In the genomic region with DNA sequence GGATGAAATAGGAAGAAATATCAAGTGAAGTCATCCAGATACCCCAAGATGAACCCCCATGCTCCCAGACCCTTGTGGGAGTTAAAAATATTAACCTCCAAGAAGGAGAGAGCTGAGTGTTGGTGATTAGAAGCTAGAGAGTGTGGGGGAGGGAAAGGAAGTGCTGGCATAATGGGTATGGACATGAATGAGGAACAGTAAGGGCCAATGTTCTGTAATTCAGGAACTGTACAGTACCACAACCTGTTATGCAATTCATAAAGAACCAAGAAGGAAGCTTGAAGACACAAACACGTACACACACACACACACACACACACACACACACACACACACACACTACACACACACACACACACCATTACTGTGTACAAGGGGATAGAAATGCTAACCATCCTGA, we compare ENCODE assay signal across 21 mouse cellular contexts. TPM values are rescaled to one million over a fixed set of nuclear protein-coding genes. Genes with fewer than 3 reads are reported as not detected.
DNase-seq lines count a peak whose midpoint lies in the region; ATAC-seq and TF ChIP-seq lines count a peak whose summit lies in the region.
"Had no signal": no experiment of that assay in that cellular context is flagged by ENCODE, and none has a peak within 500 bp of the region (broad histone marks: within the 10 kb centered on the region; RNA-seq: fewer than 3 reads in every experiment).

No protein-coding gene starts in this region.

- H3K4me2 ChIP-seq in heart, embryonic 15.5 days: no peak overlapping the region
- H3K4me2 ChIP-seq: forebrain, embryonic 13.5 days; hindbrain, embryonic 13.5 days had no signal

- TF ChIP-seq CTCF in gastrocnemius, adult 2 months (IDR thresholded peaks at IDR 0.05): no peak

- no peak for ATAC-seq in heart, embryonic 15.5 days (replicated peaks; ENCODE audit: insufficient number of reproducible peaks, insufficient read depth, low FRiP score, low read depth)
- ATAC-seq in hematopoietic stem cell, adult 5-6 weeks (replicated peaks in 1 of 2; ENCODE audit: insufficient read depth in 1 of 2, low FRiP score in 2 of 2, low TSS enrichment in 1 of 2, low read depth in 1 of 2, poor library complexity in 2 of 2, severe bottlenecking in 2 of 2): peak; percentile 27 to 64; a peak in 1 of 4 replicates
- ATAC-seq in frontal cortex, adult (ENCODE audit: low TSS enrichment): no peak
- ATAC-seq: forebrain, embryonic 13.5 days; forebrain, postnatal 0 days; hindbrain, postnatal 0 days had no signal

- peaks cover 56% of the 10 kb centered on the region for H3K4me1 ChIP-seq in heart, embryonic 15.5 days (replicated peaks)
- H3K4me1 ChIP-seq: hindbrain, embryonic 13.5 days had no signal

- H3K9me3 ChIP-seq in heart, embryonic 15.5 days (replicated peaks): no peaks in the 10 kb centered on the region
- H3K9me3 ChIP-seq: embryonic facial prominence, embryonic 10.5 days; forebrain, embryonic 13.5 days; hindbrain, embryonic 13.5 days had no signal

- H3K27me3 ChIP-seq in heart, embryonic 15.5 days: no peaks in the 10 kb centered on the region
- H3K27me3 ChIP-seq: CH12.LX; forebrain, embryonic 13.5 days; hindbrain, embryonic 13.5 days had no signal

- H3K9ac ChIP-seq in heart, embryonic 15.5 days: no peak overlapping the region
- H3K9ac ChIP-seq: forebrain, embryonic 13.5 days; forebrain, postnatal 0 days; hindbrain, embryonic 13.5 days had no signal

- no peak overlapping the region for H3K4me3 ChIP-seq in gastrocnemius, adult 2 months
- H3K4me3 ChIP-seq in heart, embryonic 15.5 days: no peak overlapping the region
- H3K4me3 ChIP-seq: embryonic facial prominence, embryonic 10.5 days; forebrain, embryonic 13.5 days; hindbrain, embryonic 13.5 days had no signal

- WGBS in heart, embryonic 15.5 days: 100% methylated on average over 1 of the region's 1 CpGs

- peaks cover 6% of the 10 kb centered on the region for H3K36me3 ChIP-seq in heart, embryonic 15.5 days
- H3K36me3 ChIP-seq: embryonic facial prominence, embryonic 10.5 days; hindbrain, embryonic 13.5 days had no signal

- H3K27ac ChIP-seq in gastrocnemius, adult 2 months: peak overlapping the region; percentile 31; the same call in 1 of the 2 replicates
- H3K27ac ChIP-seq in heart, embryonic 15.5 days: peak overlapping the region; percentile 37; the same call in 1 of the 2 replicates
- H3K27ac ChIP-seq: embryonic facial prominence, embryonic 10.5 days; forebrain, embryonic 13.5 days; hindbrain, embryonic 13.5 days; hindbrain, postnatal 0 days had no signal

- intact Hi-C loops in gastrocnemius, adult 2 months (cut with DNase I): loop anchor here (5.0 kb wide), 1 partner anchor 94 kb away; no protein-coding TSS in a partner anchor
- intact Hi-C loops in heart, postnatal 25 days (cut with DNase I): no loop called here

- no peak for DNase-seq in gastrocnemius, adult 2 months
- DNase-seq in gastrocnemius, postnatal 4 days (ENCODE audit: low spot score in 2 of 2): no peak
- no peak for DNase-seq in heart, postnatal 25 days (ENCODE audit: low spot score)
- no peak for DNase-seq in kidney, postnatal 4 days
- DNase-seq: adrenal gland, adult 2 months; adrenal gland, postnatal 25 days; cerebellum, adult 18-20 months; cerebellum, adult 9-11 months; cerebellum, postnatal 36 days; forebrain, postnatal 0 days; gastrocnemius, postnatal 10 days; heart, postnatal 36 days; kidney, adult 11 months had no signal

RNA-seq across cellular contexts. Expression of a gene that starts 19.8 kb away (rescaled TPM):
- 100 to 1,000 TPM; 270 TPM for total RNA-seq in gastrocnemius, adult 2 months (2021)
- total RNA-seq in gastrocnemius, postnatal 4 days (2021): 100 to 1,000 TPM; 189 to 215 TPM
- 139 and 172 TPM in 2 replicates for polyA plus RNA-seq in heart, embryonic 15.5 days (2015; fragmentation: Nextera tagmentation; extraction: Ambion mirVana)
- 100 to 1,000 TPM; 133 to 155 TPM for total RNA-seq in heart, postnatal 25 days (2021)
- 0.45 and 1.6 TPM in 2 replicates for total RNA-seq in hematopoietic stem cell, adult 5-6 weeks (2017)

Comparison
In these comparisons a context has a peak if more than half of its experiments do, and no peak if none do; other contexts are left out.
1. ATAC-seq: peak in hematopoietic stem cell, adult 5-6 weeks (2 of 2); none in heart, embryonic 15.5 days (single experiment) and frontal cortex, adult (single experiment).
2. RNA of a gene that starts 19.8 kb away (total RNA-seq): 270 TPM in gastrocnemius, adult 2 months, 189 to 215 TPM in gastrocnemius, postnatal 4 days and 133 to 155 TPM in heart, postnatal 25 days; 0.45 to 1.6 TPM in hematopoietic stem cell, adult 5-6 weeks; every median in the first group is over 10 times any median in the second.